Mouse (Mus musculus) midbrain, embryonic 14.5 days (tissue): ENCODE measurements around the gene Fbxl13. TPM values are rescaled to one million over a fixed set of nuclear protein-coding genes. Genes with fewer than 3 reads are reported as not detected.

Source experiments
- ATAC-seq: fragments of 200-750 bp; cut with Nextera tagmentation; 2 replicates; pipeline ENCODE4 v1.8.0; 2017; ENCODE audit warnings: moderate number of reproducible peaks, moderate library complexity; ENCODE audit not compliant: low FRiP score, low TSS enrichment
- DNase-seq: peaks from one replicate; pipeline ENCODE4 v3.0.0-alpha.2; 2015
- H3K27ac ChIP-seq: fragments of 300-500 bp; sonication (generic); replicated peaks from 2 replicates; pipeline ENCODE4 v1.5.1; 2014; ENCODE audit warnings: mild to moderate bottlenecking, low read depth, low read length, moderate library complexity
- H3K27me3 ChIP-seq: fragments of 300-500 bp; sonication (generic); 2 replicates; pipeline ENCODE4 v1.6.1; 2014; ENCODE audit warnings: low read length, control low read depth, mixed read lengths; ENCODE audit not compliant: control insufficient read depth, insufficient read depth
- H3K36me3 ChIP-seq: fragments of 300-500 bp; sonication (generic); 2 replicates; pipeline ENCODE4 v1.6.1; 2014; ENCODE audit warnings: low read length, control low read depth; ENCODE audit not compliant: control insufficient read depth, insufficient read depth
- H3K4me1 ChIP-seq: fragments of 300-500 bp; sonication (generic); 2 replicates; pipeline ENCODE4 v1.6.1; 2014; ENCODE audit warnings: mild to moderate bottlenecking, antibody characterized with exemption, low read length, control low read depth; ENCODE audit not compliant: control insufficient read depth, insufficient read depth
- H3K4me2 ChIP-seq: fragments of 300-500 bp; sonication (generic); 2 replicates; pipeline ENCODE4 v1.6.1; 2014; ENCODE audit warnings: mild to moderate bottlenecking, low read length, moderate library complexity
- H3K4me3 ChIP-seq: fragments of 300-500 bp; sonication (generic); replicated peaks from 2 replicates; pipeline ENCODE4 v1.5.1; 2014; ENCODE audit warnings: low read depth, low read length
- H3K9ac ChIP-seq: fragments of 300-500 bp; sonication (generic); replicated peaks from 2 replicates; pipeline ENCODE4 v1.6.1; 2014; ENCODE audit warnings: mild to moderate bottlenecking, low read length, moderate library complexity
- H3K9me3 ChIP-seq: fragments of 300-500 bp; sonication (generic); 2 replicates; pipeline ENCODE4 v1.6.1; 2016; ENCODE audit warnings: low read length, control low read depth, mixed read lengths; ENCODE audit not compliant: control insufficient read depth
- WGBS: fragments of 180-500 bp; shearing (Covaris S2); extraction: QIAGEN DNeasy Blood & Tissue Kit; methylation state at CpG from one replicate; pipeline ENCODE4 v1.1.7; 2014; 5-methylcytosine and 5-hydroxymethylcytosine counted together
- polyA plus RNA-seq: library from polyadenylated mRNA; unstranded; fragments of >200 nt; fragmentation: Nextera tagmentation; extraction: Ambion mirVana; gene quantifications from 2 replicates; pipeline ENCODE4 v1.2.1, GENCODE M21; 2014

Gene Fbxl13
- polyA plus RNA-seq, 1 experiment from 2014 or later, result 0.09 TPM

GRCm38 (mm10) chr5:21578136-21578535 is 67.3 kb downstream of the Fbxl13 start:
- no peak for DNase-seq
- Histone ChIP-seq H3K4me2 (no peak overlapping the region), H3K4me1 (no peaks in the 10 kb centered on the region), H3K9me3 (no peaks in the 10 kb centered on the region), H3K9ac (no peak overlapping the region), H3K4me3 (no peak overlapping the region), H3K36me3 (no peaks in the 10 kb centered on the region), H3K27ac (no peak overlapping the region), H3K27me3 (no peaks in the 10 kb centered on the region)
- no peak for ATAC-seq
- 92% methylated on average over 3 of the region's 3 CpGs for WGBS

- no peak overlapping the region for H3K4me2 ChIP-seq
- 87% methylated on average over 13 of the region's 13 CpGs for WGBS
- no peak overlapping the region for H3K9ac ChIP-seq
- no peaks in the 10 kb centered on the region for H3K36me3 ChIP-seq
- no peaks in the 10 kb centered on the region for H3K4me1 ChIP-seq
- no peaks in the 10 kb centered on the region for H3K9me3 ChIP-seq
- ATAC-seq (no peak), DNase-seq (no peak)
- no peaks in the 10 kb centered on the region for H3K27me3 ChIP-seq
- H3K27ac ChIP-seq, result no peak overlapping the region
- no peak overlapping the region for H3K4me3 ChIP-seq
These were observed 70.3 kb downstream of the Fbxl13 start for GRCm38 (mm10) chr5:21575210-21575550.

GRCm38 (mm10) chr5:21574386-21575209 is 70.8 kb downstream of the Fbxl13 start:
- no peak overlapping the region for H3K27ac ChIP-seq
- H3K4me2 ChIP-seq, result no peak overlapping the region
- no peaks in the 10 kb centered on the region for H3K27me3 ChIP-seq
- no peaks in the 10 kb centered on the region for H3K4me1 ChIP-seq
- H3K9ac ChIP-seq, result no peak overlapping the region
- no peak overlapping the region for H3K4me3 ChIP-seq
- no peaks in the 10 kb centered on the region for H3K36me3 ChIP-seq
- DNase-seq, result no peak
- no peak for ATAC-seq
- WGBS, result 82% methylated on average over 21 of the region's 21 CpGs
- H3K9me3 ChIP-seq, result no peaks in the 10 kb centered on the region

DNA sequence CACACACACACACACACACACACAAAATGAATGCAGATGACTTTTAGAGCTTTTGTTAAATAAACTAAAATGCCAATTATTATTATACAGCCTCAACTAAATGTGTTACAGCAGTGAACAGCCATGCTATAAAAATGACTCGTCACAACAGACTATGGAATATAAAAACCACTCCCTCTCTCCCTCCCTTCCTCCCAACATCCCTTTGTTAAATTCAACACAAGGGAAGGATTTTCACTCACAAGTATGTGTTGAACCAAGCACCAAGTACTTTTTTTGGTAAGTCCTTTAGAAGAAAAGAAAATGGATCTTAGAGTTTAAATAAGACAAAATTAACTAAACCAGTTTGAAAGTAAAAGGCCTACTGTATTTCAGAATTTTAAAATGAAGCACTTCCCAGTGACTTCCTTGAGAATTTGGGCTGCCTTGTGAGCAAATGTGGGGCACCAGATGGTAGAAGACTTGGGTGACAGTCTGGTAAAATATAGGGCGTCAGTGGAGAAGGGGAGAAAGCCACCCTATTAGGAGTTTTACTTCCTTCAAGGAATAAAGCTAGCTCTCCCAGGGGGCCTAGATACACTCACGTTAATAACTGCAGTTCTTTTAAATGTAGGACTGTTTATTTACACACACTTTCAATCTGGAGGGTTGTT is 72.5 kb downstream of the Fbxl13 start:
- ATAC-seq, result no peak
- no peaks in the 10 kb centered on the region for H3K4me1 ChIP-seq
- no peaks in the 10 kb centered on the region for H3K36me3 ChIP-seq
- no peak for DNase-seq
- H3K27ac ChIP-seq, result no peak overlapping the region
- no peak overlapping the region for H3K4me3 ChIP-seq
- H3K27me3 ChIP-seq, result no peaks in the 10 kb centered on the region
- H3K9me3 ChIP-seq, result no peaks in the 10 kb centered on the region
- no peak overlapping the region for H3K4me2 ChIP-seq
- WGBS, result 69% methylated on average over 3 of the region's 3 CpGs
- H3K9ac ChIP-seq, result no peak overlapping the region

GRCm38 (mm10) chr5:21567784-21568183 is 77.7 kb downstream of the Fbxl13 start:
- Histone ChIP-seq H3K9me3 (no peaks in the 10 kb centered on the region), H3K9ac (no peak overlapping the region), H3K27me3 (no peaks in the 10 kb centered on the region), H3K36me3 (no peaks in the 10 kb centered on the region), H3K4me2 (no peak overlapping the region), H3K4me3 (no peak overlapping the region), H3K4me1 (no peaks in the 10 kb centered on the region), H3K27ac (no peak overlapping the region)
- no peak for ATAC-seq
- 87% methylated on average over 1 of the region's 1 CpGs for WGBS
- no peak for DNase-seq

DNA sequence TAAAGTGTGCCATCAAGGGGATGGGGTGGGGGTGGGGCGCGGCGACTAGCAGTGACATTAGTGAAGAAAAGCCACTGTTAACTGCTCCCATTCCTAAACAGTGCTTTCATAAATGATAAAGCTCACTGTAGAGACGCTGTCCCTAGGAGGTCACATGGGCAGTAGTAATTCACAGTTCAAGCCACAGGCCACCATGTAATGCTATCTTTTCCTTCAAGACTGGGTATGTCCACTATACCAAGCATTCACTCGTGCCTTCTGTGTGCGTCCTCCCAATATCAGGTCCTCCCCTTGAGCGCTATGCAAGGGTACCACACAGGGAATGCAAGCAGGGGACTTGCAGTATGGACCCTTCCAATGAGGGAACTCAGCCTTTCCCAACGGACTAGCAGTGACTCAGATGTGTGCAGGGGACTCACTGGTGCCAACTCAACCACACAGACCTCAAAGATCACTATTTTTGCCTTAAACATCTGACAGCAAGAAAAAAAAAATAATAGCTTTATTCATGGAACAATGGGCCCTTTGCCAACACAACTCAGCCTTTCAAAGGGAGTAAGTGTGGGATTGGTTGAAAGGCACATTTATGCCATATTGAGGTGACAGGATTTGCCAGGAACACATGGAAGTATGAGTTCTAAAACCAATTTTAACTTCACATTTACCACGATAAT is 79.9 kb downstream of the Fbxl13 start:
- 92% methylated on average over 9 of the region's 9 CpGs for WGBS
- DNase-seq (no peak), ATAC-seq (no peak)

GRCm38 (mm10) chr5:21563936-21564335 is 81.5 kb downstream of the Fbxl13 start:
- no peak for ATAC-seq

More for the DNA sequence above, 79.9 kb downstream of the Fbxl13 start:
- no peaks in the 10 kb centered on the region for H3K27me3 ChIP-seq
- H3K4me1 ChIP-seq, result no peaks in the 10 kb centered on the region
- H3K4me3 ChIP-seq, result no peak overlapping the region
- no peak overlapping the region for H3K9ac ChIP-seq
- H3K27ac ChIP-seq, result no peak overlapping the region
- no peaks in the 10 kb centered on the region for H3K36me3 ChIP-seq
- no peaks in the 10 kb centered on the region for H3K9me3 ChIP-seq
- no peak overlapping the region for H3K4me2 ChIP-seq

DNA sequence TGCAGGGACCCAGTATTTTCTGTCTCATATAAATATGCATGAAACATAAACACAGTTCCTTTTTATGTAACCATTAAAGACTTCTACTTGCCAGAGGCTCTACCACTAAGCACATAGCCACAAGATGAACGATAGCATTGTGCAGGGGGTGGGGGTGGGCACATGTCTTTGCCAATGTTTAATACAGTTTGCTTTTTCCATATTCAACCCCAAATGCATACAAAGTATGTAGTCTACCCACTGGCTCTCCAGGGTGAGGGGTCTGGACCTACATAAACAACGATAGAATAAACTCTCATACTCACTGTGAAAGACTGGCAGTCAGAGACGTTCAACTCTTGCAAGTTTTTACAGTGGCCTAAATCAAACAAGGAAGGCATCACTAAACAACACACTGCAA is 88.9 kb downstream of the Fbxl13 start:
- H3K9ac ChIP-seq, result no peak overlapping the region
- 83% methylated on average over 3 of the region's 3 CpGs for WGBS

More at GRCm38 (mm10) chr5:21563936-21564335, 81.5 kb downstream of the Fbxl13 start:
- no peak for DNase-seq
- 80% methylated on average over 2 of the region's 2 CpGs for WGBS
- H3K27me3 ChIP-seq, result no peaks in the 10 kb centered on the region
- H3K9ac ChIP-seq, result no peak overlapping the region
- H3K4me1 ChIP-seq, result no peaks in the 10 kb centered on the region
- no peak overlapping the region for H3K27ac ChIP-seq
- H3K9me3 ChIP-seq, result no peaks in the 10 kb centered on the region
- H3K4me2 ChIP-seq, result no peak overlapping the region
- H3K36me3 ChIP-seq, result no peaks in the 10 kb centered on the region
- no peak overlapping the region for H3K4me3 ChIP-seq

More for the DNA sequence above, 88.9 kb downstream of the Fbxl13 start:
- no peak overlapping the region for H3K27ac ChIP-seq
- no peaks in the 10 kb centered on the region for H3K27me3 ChIP-seq
- no peak overlapping the region for H3K4me3 ChIP-seq
- ATAC-seq (no peak), DNase-seq (no peak)
- no peaks in the 10 kb centered on the region for H3K36me3 ChIP-seq
- H3K4me1 ChIP-seq, result no peaks in the 10 kb centered on the region
- no peaks in the 10 kb centered on the region for H3K9me3 ChIP-seq
- H3K4me2 ChIP-seq, result no peak overlapping the region
